Mouse (Mus musculus): ENCODE data around the gene Fthl17b.
A peak's percentile ranks its signal among the peaks of the same experiment; 100 is the strongest.
"Not testable (repeated sequence)": the region's sequence is repeated elsewhere in the genome, so short reads cannot be mapped to it uniquely, and the experiment has no call there.

The Fthl17b gene

GRCm38 (mm10) chrX:8962875-8963274, at the start of gene Fthl17b:
TSS of gene Fthl17b (minus strand) at chrX:8962975.
- not testable (repeated sequence) for DNase-seq

- not testable (repeated sequence) for DNase-seq
Measured at GRCm38 (mm10) chrX:8986655-8987054, 23.9 kb upstream of the Fthl17b start, which contains the start of gene Fthl17d. TSS of gene Fthl17d (minus strand) at chrX:8986755.

- DNase-seq: not testable (repeated sequence)
Measured at GRCm38 (mm10) chrX:8976459-8976858, 13.7 kb upstream of the Fthl17b start, which contains the start of gene Fthl17c. TSS of gene Fthl17c (minus strand) at chrX:8976559.

GRCm38 (mm10) chrX:8964618-8965017, 1.8 kb upstream of the Fthl17b start:
- DNase-seq: not testable (repeated sequence)

GRCm38 (mm10) chrX:8948130-8948805, 14.5 kb downstream of the Fthl17b start:
- DNase-seq: peak; percentile 87

GRCm38 (mm10) chrX:8944041-8944440, 18.7 kb downstream of the Fthl17b start:
- no peak for DNase-seq

GRCm38 (mm10) chrX:8927308-8927707, 35.5 kb downstream of the Fthl17b start:
- peak; percentile 5 for DNase-seq

GRCm38 (mm10) chrX:8921813-8922607, 40.8 kb downstream of the Fthl17b start:
- peak; percentile 1 for DNase-seq

- no peak for DNase-seq
Measured at GRCm38 (mm10) chrX:8921080-8921479, 41.7 kb downstream of the Fthl17b start.
